Mouse (Mus musculus) ES-Bruce4 (cell line): ENCODE data around the gene Sox21.

Source experiments
- CTCF ChIP-seq: IDR thresholded peaks from one replicate; pipeline ENCODE4 v1.8.1; 2011; ENCODE audit warnings: low read depth, low read length
- EP300 ChIP-seq: IDR thresholded peaks from 2 replicates; pipeline ENCODE4 v1.6.1; 2011; ENCODE audit warnings: low read depth, low read length; ENCODE audit not compliant: insufficient read depth
- POLR2A ChIP-seq: IDR thresholded peaks from one replicate; pipeline ENCODE4 v1.8.1; 2011; ENCODE audit warnings: low read length; ENCODE audit not compliant: insufficient read depth

GRCm38 (mm10) chr14:118232381-118232970 is 4.4 kb downstream of the Sox21 start:
- no peak for TF ChIP-seq CTCF
- no peak for TF ChIP-seq POLR2A
- no peak for TF ChIP-seq EP300
